Mouse (Mus musculus) heart, embryonic 13.5 days (tissue): ENCODE results near the gene Mlxipl. TPM values are rescaled to one million over a fixed set of nuclear protein-coding genes. Genes with fewer than 3 reads are reported as not detected.

Source experiments
- ATAC-seq: fragments of 200-750 bp; cut with Nextera tagmentation; 2 replicates; pipeline ENCODE4 v1.8.0; 2017; ENCODE audit warnings: moderate TSS enrichment; ENCODE audit not compliant: insufficient number of reproducible peaks, low FRiP score, low TSS enrichment; ENCODE audit errors: extremely low read depth
- H3K27ac ChIP-seq: fragments of 300-500 bp; sonication (generic); replicated peaks from 2 replicates; pipeline ENCODE4 v1.5.1; 2015; ENCODE audit warnings: moderate library complexity, mild to moderate bottlenecking, inconsistent platforms
- H3K27me3 ChIP-seq: fragments of 300-500 bp; sonication (generic); replicated peaks from 2 replicates; pipeline ENCODE4 v1.6.1; 2015; ENCODE audit warnings: mild to moderate bottlenecking, inconsistent platforms
- H3K36me3 ChIP-seq: fragments of 300-500 bp; sonication (generic); 2 replicates; pipeline ENCODE4 v1.6.1; 2015; ENCODE audit warnings: mild to moderate bottlenecking, inconsistent platforms
- H3K4me1 ChIP-seq: fragments of 300-500 bp; sonication (generic); 2 replicates; pipeline ENCODE4 v1.6.1; 2015; ENCODE audit warnings: inconsistent platforms
- H3K4me2 ChIP-seq: fragments of 300-500 bp; sonication (generic); 2 replicates; pipeline ENCODE4 v1.6.1; 2015; ENCODE audit warnings: inconsistent platforms, mild to moderate bottlenecking, moderate library complexity
- H3K4me3 ChIP-seq: fragments of 300-500 bp; sonication (generic); 2 replicates; pipeline ENCODE4 v1.5.1; 2015; ENCODE audit warnings: moderate library complexity, mild to moderate bottlenecking, inconsistent platforms
- H3K9ac ChIP-seq: fragments of 300-500 bp; sonication (generic); 2 replicates; pipeline ENCODE4 v1.6.1; 2015; ENCODE audit warnings: inconsistent platforms, mild to moderate bottlenecking, moderate library complexity
- H3K9me3 ChIP-seq: fragments of 300-500 bp; sonication (generic); 2 replicates; pipeline ENCODE4 v1.6.1; 2016; ENCODE audit warnings: inconsistent platforms
- WGBS: fragments of 180-500 bp; shearing (Covaris S2); methylation state at CpG from one replicate; pipeline ENCODE4 v1.1.7; 2015; ENCODE audit warnings: mixed read lengths; 5-methylcytosine and 5-hydroxymethylcytosine counted together
- polyA plus RNA-seq: library from polyadenylated mRNA; unstranded; fragments of >200 nt; fragmentation: Nextera tagmentation; extraction: Ambion mirVana; gene quantifications from 2 replicates; pipeline ENCODE4 v1.2.1, GENCODE M21; 2015

Gene Mlxipl
- polyA plus RNA-seq, 1 experiment from 2014 or later = 1.3 TPM

GRCm38 (mm10) chr5:135066008-135066407 is 23.7 kb upstream of the Mlxipl start:
- WGBS = 91% methylated on average over 3 of the region's 3 CpGs
- no peaks in the 10 kb centered on the region for H3K27me3 ChIP-seq
- H3K4me2 ChIP-seq = no peak overlapping the region
- H3K36me3 ChIP-seq = peaks cover 43% of the 10 kb centered on the region
- no peak overlapping the region for H3K9ac ChIP-seq
- no peak for ATAC-seq
- no peak overlapping the region for H3K4me3 ChIP-seq
- H3K4me1 ChIP-seq = peaks cover 24% of the 10 kb centered on the region
- H3K9me3 ChIP-seq = peaks cover 6% of the 10 kb centered on the region
- no peak overlapping the region for H3K27ac ChIP-seq

GRCm38 (mm10) chr5:135070448-135070847 is 19.2 kb upstream of the Mlxipl start:
- no peak overlapping the region for H3K4me2 ChIP-seq
- no peak overlapping the region for H3K4me3 ChIP-seq
- peaks cover 14% of the 10 kb centered on the region for H3K4me1 ChIP-seq
- H3K27me3 ChIP-seq = peaks cover 8% of the 10 kb centered on the region; the same call in 1 of the 2 replicates
- no peak for ATAC-seq
- WGBS = 78% methylated on average over 3 of the region's 3 CpGs
- H3K27ac ChIP-seq = no peak overlapping the region
- H3K36me3 ChIP-seq = peaks cover 42% of the 10 kb centered on the region
- H3K9ac ChIP-seq = no peak overlapping the region
- peaks cover 6% of the 10 kb centered on the region for H3K9me3 ChIP-seq

- no peak overlapping the region for H3K27ac ChIP-seq
- ATAC-seq = no peak
- no peak overlapping the region for H3K9ac ChIP-seq
- H3K4me1 ChIP-seq = peaks cover 10% of the 10 kb centered on the region
- H3K9me3 ChIP-seq = peaks cover 6% of the 10 kb centered on the region
- H3K27me3 ChIP-seq = peaks cover 8% of the 10 kb centered on the region; the same call in 1 of the 2 replicates
- peaks cover 30% of the 10 kb centered on the region for H3K36me3 ChIP-seq
- 85% methylated on average over 2 of the region's 2 CpGs for WGBS
- no peak overlapping the region for H3K4me3 ChIP-seq
- H3K4me2 ChIP-seq = no peak overlapping the region
Observed at GRCm38 (mm10) chr5:135072061-135072460, 17.6 kb upstream of the Mlxipl start.

GRCm38 (mm10) chr5:135072720-135073119 is 17.0 kb upstream of the Mlxipl start:
- peaks cover 8% of the 10 kb centered on the region; the same call in 1 of the 2 replicates for H3K27me3 ChIP-seq
- H3K9ac ChIP-seq = no peak overlapping the region
- H3K27ac ChIP-seq = no peak overlapping the region
- no peak overlapping the region for H3K4me2 ChIP-seq
- peaks cover 6% of the 10 kb centered on the region for H3K9me3 ChIP-seq
- WGBS = 63% methylated on average over 6 of the region's 6 CpGs
- H3K4me3 ChIP-seq = no peak overlapping the region
- peaks cover 16% of the 10 kb centered on the region for H3K4me1 ChIP-seq
- no peak for ATAC-seq
- peaks cover 23% of the 10 kb centered on the region for H3K36me3 ChIP-seq

GRCm38 (mm10) chr5:135073349-135074150 is 16.1 kb upstream of the Mlxipl start:
- WGBS = 23% methylated on average over 22 of the region's 26 CpGs
- Histone ChIP-seq H3K9ac (peak overlapping the region; percentile 65), H3K4me2 (peak overlapping the region; percentile 34; the same call in 1 of the 2 replicates)

GRCm38 (mm10) chr5:135075655-135076054 is 14.0 kb upstream of the Mlxipl start:
- Histone ChIP-seq H3K9ac (no peak overlapping the region), H3K4me2 (no peak overlapping the region), H3K9me3 (no peaks in the 10 kb centered on the region), H3K27me3 (peaks cover 26% of the 10 kb centered on the region), H3K36me3 (peaks cover 16% of the 10 kb centered on the region), H3K4me3 (no peak overlapping the region), H3K27ac (no peak overlapping the region), H3K4me1 (peaks cover 20% of the 10 kb centered on the region)
- no peak for ATAC-seq
- WGBS = 56% methylated on average over 4 of the region's 4 CpGs

More at GRCm38 (mm10) chr5:135073349-135074150, 16.1 kb upstream of the Mlxipl start:
- Histone ChIP-seq H3K27me3 (peaks cover 8% of the 10 kb centered on the region; the same call in 1 of the 2 replicates), H3K4me3 (no peak overlapping the region), H3K9me3 (peaks cover under 1% of the 10 kb centered on the region), H3K27ac (no peak overlapping the region), H3K4me1 (peaks cover 19% of the 10 kb centered on the region), H3K36me3 (peaks cover 16% of the 10 kb centered on the region)
- no peak for ATAC-seq

GRCm38 (mm10) chr5:135076368-135076767 is 13.3 kb upstream of the Mlxipl start:
- Histone ChIP-seq H3K9me3 (no peaks in the 10 kb centered on the region), H3K4me1 (peaks cover 20% of the 10 kb centered on the region), H3K9ac (no peak overlapping the region; the same call in 1 of the 2 replicates), H3K36me3 (peaks cover 16% of the 10 kb centered on the region), H3K27me3 (peaks cover 29% of the 10 kb centered on the region), H3K27ac (no peak overlapping the region), H3K4me2 (peak overlapping the region; percentile 86; the same call in 1 of the 2 replicates), H3K4me3 (no peak overlapping the region)
- ATAC-seq = no peak
- 78% methylated on average over 14 of the region's 14 CpGs for WGBS

GRCm38 (mm10) chr5:135076931-135077505 is 12.7 kb upstream of the Mlxipl start:
- 32% methylated on average over 14 of the region's 14 CpGs for WGBS
- no peaks in the 10 kb centered on the region for H3K9me3 ChIP-seq
- no peak for ATAC-seq
- peak overlapping the region; percentile 43; the same call in 1 of the 2 replicates for H3K27ac ChIP-seq
- peaks cover 15% of the 10 kb centered on the region for H3K36me3 ChIP-seq
- H3K9ac ChIP-seq = peak overlapping the region; percentile 90
- peaks cover 29% of the 10 kb centered on the region for H3K27me3 ChIP-seq
- H3K4me2 ChIP-seq = peak overlapping the region; percentile 86
- H3K4me3 ChIP-seq = peak overlapping the region; percentile 83
- H3K4me1 ChIP-seq = peaks cover 20% of the 10 kb centered on the region

GRCm38 (mm10) chr5:135077564-135078481 is 11.9 kb upstream of the Mlxipl start, which contains the start of gene Vps37d:
TSS of gene Vps37d (minus strand) at chr5:135078266.
- peak; percentile 83 for ATAC-seq
- H3K9me3 ChIP-seq = no peaks in the 10 kb centered on the region
- H3K4me1 ChIP-seq = peaks cover 20% of the 10 kb centered on the region
- peak within 1 kb of the TSS; percentile 90 for H3K9ac ChIP-seq
- H3K36me3 ChIP-seq = peaks cover 7% of the 10 kb centered on the region; the same call in 1 of the 2 replicates
- under 1% methylated on average over 69 of the region's 83 CpGs for WGBS
- peak within 1 kb of the TSS; percentile 83 for H3K4me3 ChIP-seq
- peak within 1 kb of the TSS; percentile 86 for H3K4me2 ChIP-seq
- H3K27ac ChIP-seq = peak within 1 kb of the TSS; percentile 43
- peaks cover 29% of the 10 kb centered on the region for H3K27me3 ChIP-seq

GRCm38 (mm10) chr5:135078482-135078810 is 11.2 kb upstream of the Mlxipl start:
- Histone ChIP-seq H3K4me2 (peak overlapping the region; percentile 86), H3K9ac (peak overlapping the region; percentile 90), H3K27ac (no peak overlapping the region), H3K9me3 (no peaks in the 10 kb centered on the region), H3K36me3 (peaks cover 5% of the 10 kb centered on the region; the same call in 1 of the 2 replicates), H3K4me1 (peaks cover 17% of the 10 kb centered on the region), H3K4me3 (peak overlapping the region; percentile 83), H3K27me3 (peaks cover 30% of the 10 kb centered on the region)
- no peak for ATAC-seq
- under 1% methylated on average over 11 of the region's 11 CpGs for WGBS

GRCm38 (mm10) chr5:135079578-135079977 is 10.1 kb upstream of the Mlxipl start:
- Histone ChIP-seq H3K4me1 (peaks cover 13% of the 10 kb centered on the region), H3K27me3 (peaks cover 34% of the 10 kb centered on the region), H3K4me3 (no peak overlapping the region), H3K9ac (no peak overlapping the region), H3K36me3 (peaks cover 5% of the 10 kb centered on the region; the same call in 1 of the 2 replicates), H3K4me2 (no peak overlapping the region), H3K27ac (no peak overlapping the region), H3K9me3 (no peaks in the 10 kb centered on the region)
- WGBS = 93% methylated on average over 2 of the region's 2 CpGs
- ATAC-seq = no peak
